Mouse (Mus musculus): ENCODE measurements at regions not wholly inside any gene's neighbourhood (a gene's known extent, or its start where the extent isn't known, plus 50 kb on each side); places are given as distances from the start of the nearest gene placed in this dataset.

DNA sequence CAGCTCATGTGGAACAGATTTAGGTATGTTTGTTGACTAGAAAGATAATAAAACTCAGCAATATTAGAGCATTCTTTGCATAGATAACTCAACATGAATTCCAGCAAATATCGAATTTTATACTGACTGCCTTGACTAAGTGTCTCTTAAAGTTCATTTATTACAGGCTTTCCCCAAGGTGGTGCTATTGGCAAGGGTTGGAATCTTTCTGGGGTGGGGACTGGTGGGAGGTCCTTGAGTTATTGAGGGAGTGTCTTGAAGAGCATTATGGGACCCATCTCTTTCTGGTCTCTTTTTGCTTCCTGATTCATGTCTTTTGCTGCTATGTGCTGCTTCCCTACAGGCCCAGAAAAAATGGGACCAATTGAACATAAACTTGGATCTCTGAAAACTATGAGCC, 488.0 kb downstream of the Tmem38b start:
- no peak for TF ChIP-seq POLR2A (IDR thresholded peaks at IDR 0.05; ENCODE audit: insufficient read length, low read depth)
- no peak for TF ChIP-seq MAX (IDR thresholded peaks at IDR 0.05; ENCODE audit: low read depth)
- TF ChIP-seq TCF3 (IDR thresholded peaks at IDR 0.05; ENCODE audit: insufficient read length, low read depth): no peak
- no peak for TF ChIP-seq MYOD1 (IDR thresholded peaks at IDR 0.05; ENCODE audit: control insufficient read depth in 1 of 3, insufficient read length in 2 of 3, low read depth in 2 of 3)
- TF ChIP-seq E2F4 (IDR thresholded peaks at IDR 0.05; ENCODE audit: insufficient read depth): no peak
- no peak for TF ChIP-seq USF1 (IDR thresholded peaks at IDR 0.05; ENCODE audit: low read depth)
